ENCODE assay signal across 7 mouse cellular contexts in genomic region chr12:70495282-70495922, GRCm38 (mm10). TPM values are rescaled to one million over a fixed set of nuclear protein-coding genes. Genes with fewer than 3 reads are reported as not detected.
DNase-seq lines count a peak whose midpoint lies in the region; ATAC-seq and TF ChIP-seq lines count a peak whose summit lies in the region.

No protein-coding gene starts in this region.

- no peak overlapping the region for H3K4me3 ChIP-seq in layer of hippocampus, adult 2 months
- no peak overlapping the region for H3K4me3 ChIP-seq in limb, embryonic 12.5 days (replicated peaks)
- H3K4me3 ChIP-seq in stomach, embryonic 16.5 days (replicated peaks; ENCODE audit: low read length): no peak overlapping the region

- H3K9ac ChIP-seq in limb, embryonic 12.5 days (replicated peaks): no peak overlapping the region
- H3K9ac ChIP-seq in stomach, embryonic 16.5 days (ENCODE audit: low read length): no peak overlapping the region

- H3K4me2 ChIP-seq in limb, embryonic 12.5 days: no peak overlapping the region
- H3K4me2 ChIP-seq in stomach, embryonic 16.5 days (ENCODE audit: low read depth, low read length): no peak overlapping the region

- 63% methylated on average over 4 of the region's 4 CpGs for WGBS in limb, embryonic 12.5 days
- 45% methylated on average over 4 of the region's 4 CpGs for WGBS in stomach, embryonic 16.5 days

- peak in 1 of 2 experiments; percentile 54 for DNase-seq in layer of hippocampus, adult 2 months (ENCODE audit: low spot score in 2 of 2)
- DNase-seq in layer of hippocampus, adult 9-10 months (ENCODE audit: low spot score): no peak
- DNase-seq in brain, embryonic 14.5 days (ENCODE audit: low read depth): peak; percentile 75
- peak; percentile 21 for DNase-seq in fibroblast of lung, adult 2 months (ENCODE audit: low read depth)
- no peak for DNase-seq in right cerebral cortex, adult 18-20 months

- no peak overlapping the region for H3K27ac ChIP-seq in layer of hippocampus, adult 2 months
- no peak overlapping the region for H3K27ac ChIP-seq in limb, embryonic 12.5 days
- peak overlapping the region; percentile 35; the same call in 1 of the 2 replicates for H3K27ac ChIP-seq in stomach, embryonic 16.5 days (ENCODE audit: low read length)

- H3K9me3 ChIP-seq in limb, embryonic 12.5 days: peaks cover 3% of the 10 kb centered on the region; the same call in 1 of the 2 replicates
- 0 out of 2 replicates have a peak, but pooled peaks cover 3% of the 10 kb centered on the region for H3K9me3 ChIP-seq in stomach, embryonic 16.5 days (replicated peaks; ENCODE audit: control insufficient read depth, low read length)

- ATAC-seq in limb, embryonic 12.5 days (ENCODE audit: insufficient number of reproducible peaks, insufficient read depth, low FRiP score, low TSS enrichment, low read depth): 0 out of 2 replicates have a peak, but pooled peaks have one; percentile 52
- peak; percentile 40; the same call in 1 of the 2 replicates for ATAC-seq in stomach, embryonic 16.5 days (ENCODE audit: insufficient read depth, low FRiP score)

- no peaks in the 10 kb centered on the region for H3K36me3 ChIP-seq in limb, embryonic 12.5 days
- no peaks in the 10 kb centered on the region for H3K36me3 ChIP-seq in stomach, embryonic 16.5 days (ENCODE audit: control insufficient read depth, insufficient read depth, low read length)

- TF ChIP-seq POLR2A in brain, embryonic 14.5 days (IDR thresholded peaks at IDR 0.05; ENCODE audit: borderline replicate concordance, extremely low read depth, insufficient read depth, insufficient read length, poor library complexity, severe bottlenecking): no peak

- peak; percentile 86 for TF ChIP-seq CTCF in layer of hippocampus, adult 2 months (conservative IDR thresholded peaks at IDR 0.05)
- peak; percentile 57; the same call in 1 of the 2 replicates for TF ChIP-seq CTCF in brain, embryonic 14.5 days (IDR thresholded peaks at IDR 0.05; ENCODE audit: borderline replicate concordance, extremely low read depth, insufficient read depth, insufficient read length)

- H3K4me1 ChIP-seq in limb, embryonic 12.5 days (replicated peaks): peaks cover 11% of the 10 kb centered on the region
- H3K4me1 ChIP-seq in stomach, embryonic 16.5 days (ENCODE audit: control insufficient read depth, insufficient read depth, low read length): 0 out of 2 replicates have a peak, but pooled peaks cover 3% of the 10 kb centered on the region

- H3K27me3 ChIP-seq in limb, embryonic 12.5 days: no peaks in the 10 kb centered on the region
- H3K27me3 ChIP-seq in stomach, embryonic 16.5 days (ENCODE audit: control insufficient read depth, insufficient read depth, low read length): no peaks in the 10 kb centered on the region

RNA-seq across cellular contexts. Expression of gene Tmx1, which starts 42.5 kb away (rescaled TPM):
- total RNA-seq in layer of hippocampus, adult 2 months (2021): 10 to 100 TPM; 29.1 to 30.2 TPM
- 46.3 and 54.3 TPM in 2 replicates for polyA plus RNA-seq in brain, embryonic 14.5 days (2012; rRNA removed)
- polyA plus RNA-seq in limb, embryonic 12.5 days (2016; fragmentation: Nextera tagmentation; extraction: Ambion mirVana): 99.6 and 104 TPM in 2 replicates
- 122 and 123 TPM in 2 replicates for polyA plus RNA-seq in stomach, embryonic 16.5 days (2015; fragmentation: Nextera tagmentation; extraction: Ambion mirVana)

Comparison
In these comparisons a context has a peak if more than half of its experiments do, and no peak if none do; other contexts are left out.
1. DNase-seq: peak in brain, embryonic 14.5 days (single experiment) and fibroblast of lung, adult 2 months (single experiment); none in layer of hippocampus, adult 9-10 months (single experiment) and right cerebral cortex, adult 18-20 months (single experiment).